Mouse (Mus musculus) megakaryocyte, embryonic 14.5 days (primary cell): Measurements from ENCODE around the gene Slc52a3.

ENCODE experiments used
- FLI1 ChIP-seq: IDR thresholded peaks from 2 replicates; pipeline ENCODE4 v1.6.1; 2012; ENCODE audit warnings: low read length, inconsistent platforms, mixed read lengths
- GATA1 ChIP-seq: IDR thresholded peaks from 3 replicates; pipeline ENCODE4 v1.6.1; 2012; ENCODE audit warnings: mixed read lengths, low read length, inconsistent platforms, borderline replicate concordance

GRCm38 (mm10) chr2:151982476-151982875 is 13.8 kb upstream of the Slc52a3 start:
- TF ChIP-seq FLI1 = no peak
- no peak for TF ChIP-seq GATA1
